Mouse (Mus musculus) retina, adult 2 months (tissue): ENCODE data around the gene Fnbp1.

Source experiments
- DNase-seq: peaks from one replicate; pipeline ENCODE4 v3.0.0-alpha.2; 2012; ENCODE audit warnings: low read depth, low spot score

Gene Fnbp1

GRCm38 (mm10) chr2:31025458-31025857, 116.3 kb downstream of the Fnbp1 start:
- no peak for DNase-seq

- DNase-seq, result peak; percentile 22
These were observed 117.0 kb downstream of the Fnbp1 start for GRCm38 (mm10) chr2:31024618-31025370.

- no peak for DNase-seq
These were observed 117.9 kb downstream of the Fnbp1 start for GRCm38 (mm10) chr2:31023940-31024339.

GRCm38 (mm10) chr2:31020202-31020601, 121.6 kb downstream of the Fnbp1 start:
- DNase-seq, result no peak

GRCm38 (mm10) chr2:31019011-31019410, 122.8 kb downstream of the Fnbp1 start:
- DNase-seq, result no peak

GRCm38 (mm10) chr2:31018519-31018918, 123.3 kb downstream of the Fnbp1 start:
- DNase-seq, result no peak

DNA sequence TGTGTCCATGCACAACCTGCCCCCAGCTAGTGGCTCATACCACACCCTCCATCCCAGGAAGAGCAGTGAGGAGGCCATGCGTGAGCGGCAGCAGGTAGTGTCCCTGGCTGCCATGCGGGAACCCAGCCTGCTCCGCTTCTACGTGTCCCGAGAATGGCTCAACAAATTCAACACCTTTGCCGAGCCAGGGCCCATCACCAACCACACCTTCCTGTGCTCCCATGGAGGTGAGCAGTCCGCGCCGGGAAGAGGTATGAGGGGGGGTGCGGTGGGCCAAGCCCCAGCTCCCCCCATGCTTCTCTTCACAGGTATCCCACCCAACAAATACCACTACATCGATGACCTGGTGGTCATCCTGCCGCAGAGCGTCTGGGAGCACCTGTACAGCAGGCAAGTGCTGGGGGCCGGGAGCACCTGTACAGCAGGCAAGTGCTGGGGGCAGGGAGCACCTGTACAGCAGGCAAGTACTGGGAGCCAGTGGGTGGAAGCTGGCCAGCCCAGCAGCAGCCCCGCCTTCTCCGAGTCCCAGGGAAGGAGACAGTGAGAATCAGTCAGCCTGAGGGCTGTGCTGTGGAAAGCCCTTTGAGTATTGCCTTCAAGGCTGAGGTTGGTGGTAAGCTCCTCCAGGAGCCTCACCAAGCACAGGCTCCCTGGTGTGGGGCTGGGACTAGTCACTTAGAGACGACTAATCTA, 124.0 kb downstream of the Fnbp1 start:
- no peak for DNase-seq

GRCm38 (mm10) chr2:31013371-31014120, 128.3 kb downstream of the Fnbp1 start:
- no peak for DNase-seq

GRCm38 (mm10) chr2:31007208-31007607, 134.6 kb downstream of the Fnbp1 start:
- DNase-seq, result no peak

DNA sequence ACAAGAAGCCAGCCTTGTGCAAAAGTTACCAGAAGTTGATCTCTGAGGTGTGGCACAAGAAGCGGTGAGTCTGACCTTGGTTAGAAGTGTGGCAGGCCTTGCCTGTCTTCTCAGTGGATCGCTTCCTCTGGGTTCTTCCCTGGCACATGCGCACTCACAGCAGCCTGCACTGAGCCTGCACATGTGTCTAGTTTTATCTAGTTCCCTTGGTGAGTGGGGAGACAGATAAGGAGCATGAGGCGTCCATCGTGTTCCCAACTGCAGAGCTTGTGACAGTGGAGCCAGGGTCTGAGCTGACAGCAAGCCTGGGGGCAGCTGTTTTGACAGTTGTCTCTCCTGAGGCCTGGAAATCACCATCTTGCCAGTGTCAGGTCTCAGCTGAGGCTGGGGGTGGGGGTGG, 135.4 kb downstream of the Fnbp1 start:
- DNase-seq, result no peak

- DNase-seq, result no peak
These were observed 136.4 kb downstream of the Fnbp1 start for GRCm38 (mm10) chr2:31005453-31005852.

DNA sequence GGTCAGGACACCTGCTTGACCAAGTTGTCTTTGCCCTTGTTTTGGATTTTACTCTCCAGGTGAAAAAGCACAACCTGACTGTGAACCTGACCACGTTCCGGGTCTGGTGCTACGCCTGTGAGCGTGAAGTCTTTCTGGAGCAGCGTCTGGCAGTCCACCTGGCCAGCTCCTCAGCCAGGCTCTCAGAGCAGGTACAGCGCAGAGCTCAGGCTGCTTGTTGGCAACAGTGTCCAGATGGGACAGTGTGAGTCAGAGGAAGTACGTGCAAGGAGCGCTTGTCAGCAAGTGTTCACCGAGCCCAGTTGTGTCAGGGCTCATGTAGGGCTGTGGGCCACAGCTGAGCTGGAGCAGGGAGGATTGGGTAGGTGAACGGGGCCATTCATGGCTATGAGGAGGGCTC, 139.0 kb downstream of the Fnbp1 start:
- no peak for DNase-seq

DNA sequence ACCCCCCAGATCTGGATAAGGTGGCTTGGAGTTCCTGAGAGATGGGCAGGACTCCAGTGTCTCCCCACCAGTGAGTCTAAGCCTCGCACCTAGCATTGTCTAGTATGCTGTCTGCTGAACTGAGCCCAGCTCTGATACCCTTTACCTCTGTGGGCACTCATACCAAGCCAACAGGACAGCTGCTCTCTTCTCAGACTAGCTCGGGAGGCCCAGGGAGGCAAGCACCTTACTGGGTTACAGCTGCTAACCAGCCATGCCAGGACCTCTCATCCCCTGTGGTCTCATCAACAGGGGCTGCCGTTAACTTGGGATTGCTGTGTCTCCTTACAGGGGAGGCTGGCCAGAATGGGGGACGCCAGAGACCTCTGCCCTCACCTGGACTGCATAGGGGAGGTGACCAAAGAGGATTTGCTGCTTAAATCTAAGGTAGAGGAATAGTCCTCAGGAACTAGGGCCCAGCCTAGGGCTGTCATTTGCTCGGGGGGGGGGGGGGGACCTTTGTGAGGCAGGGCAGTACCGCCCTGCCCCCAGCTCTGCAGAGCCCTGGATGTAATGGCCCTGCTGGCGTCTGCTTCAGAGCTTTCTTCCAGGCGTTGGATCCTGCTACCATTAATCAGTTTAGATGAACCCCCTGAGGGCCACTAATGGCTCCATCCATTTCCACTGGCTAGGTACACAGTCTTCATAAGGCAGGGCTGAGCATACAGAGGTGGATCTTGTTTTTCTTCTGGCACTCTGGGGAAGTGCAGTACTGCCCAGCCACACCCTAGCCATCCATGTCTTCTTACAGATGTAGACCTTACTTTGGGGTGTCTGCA, 143.2 kb downstream of the Fnbp1 start:
- no peak for DNase-seq

DNA sequence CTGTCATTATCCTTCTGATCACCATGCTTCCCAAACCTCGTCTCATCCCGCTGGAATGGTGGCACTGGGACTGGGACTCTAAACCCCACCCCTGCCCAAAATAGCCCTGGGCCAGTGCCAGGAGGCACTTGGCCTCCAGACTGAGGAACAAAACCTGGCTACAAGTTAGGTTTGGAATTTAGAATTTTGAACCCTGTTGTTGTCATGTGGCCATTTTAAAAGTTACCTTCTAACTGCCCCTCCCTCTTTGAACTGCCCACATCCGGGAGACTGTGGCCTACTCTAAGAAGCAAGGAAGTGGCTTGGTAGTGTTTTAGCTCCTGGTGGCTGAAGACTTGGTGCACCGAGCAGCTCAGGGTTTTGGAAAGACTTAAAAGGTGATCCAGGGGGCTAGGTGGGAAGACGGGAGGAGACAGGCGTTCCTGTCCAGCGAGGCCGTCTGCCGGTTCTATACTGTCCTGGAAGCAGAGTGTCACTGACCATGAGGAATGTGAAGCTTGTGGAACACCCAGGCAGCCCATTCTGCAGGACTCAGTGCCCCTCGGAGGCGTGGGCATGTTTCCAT, 146.3 kb downstream of the Fnbp1 start:
- DNase-seq, result no peak

GRCm38 (mm10) chr2:30994853-30995252, 147.0 kb downstream of the Fnbp1 start:
- no peak for DNase-seq

- no peak for DNase-seq
These were observed 151.6 kb downstream of the Fnbp1 start for GRCm38 (mm10) chr2:30990221-30990620.

DNA sequence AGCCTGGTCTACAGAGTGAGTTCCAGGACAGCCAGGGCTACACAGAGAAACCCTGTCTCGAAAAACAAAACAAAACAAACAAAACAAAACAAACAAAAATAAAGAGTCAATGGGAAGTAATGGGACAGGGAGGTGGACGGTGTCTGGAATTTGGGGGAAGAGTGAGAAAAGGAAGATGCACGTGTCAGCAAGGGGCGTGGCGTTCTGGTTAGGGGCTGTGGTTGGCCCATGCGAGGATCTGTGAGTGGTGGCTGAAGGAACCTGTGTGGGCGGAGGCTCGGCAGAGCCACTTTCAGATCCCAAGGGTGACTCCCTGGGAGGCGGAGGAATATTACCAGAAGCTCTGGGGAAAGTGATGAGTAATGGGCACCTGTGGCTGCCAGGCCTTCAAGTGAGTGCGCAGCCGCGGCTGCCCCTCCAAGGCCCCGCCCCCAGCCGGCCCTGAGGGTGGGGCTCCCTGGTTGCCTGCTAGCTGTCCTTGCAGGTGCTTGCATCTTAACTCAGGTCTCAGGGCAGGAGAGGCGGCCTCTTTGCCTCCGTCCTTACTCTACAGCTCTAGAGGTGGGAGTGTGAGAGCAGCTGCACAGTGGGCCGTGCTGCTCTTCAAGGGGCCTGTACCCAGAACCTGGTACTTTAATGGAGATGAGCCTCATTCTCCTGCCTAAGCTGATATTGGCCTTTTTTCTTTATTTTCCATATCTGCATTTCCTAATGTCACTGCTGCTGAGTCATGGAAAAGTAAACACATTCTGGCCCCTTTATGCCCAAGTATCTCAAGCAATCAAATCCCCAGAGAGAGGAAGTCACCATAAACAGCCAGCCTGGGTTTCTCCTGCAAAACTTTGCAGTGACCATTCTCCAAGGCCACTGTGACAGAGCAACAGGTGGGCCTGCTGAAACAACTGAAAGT, 156.4 kb downstream of the Fnbp1 start:
- no peak for DNase-seq

GRCm38 (mm10) chr2:30983024-30983423, 158.8 kb downstream of the Fnbp1 start:
- no peak for DNase-seq

DNA sequence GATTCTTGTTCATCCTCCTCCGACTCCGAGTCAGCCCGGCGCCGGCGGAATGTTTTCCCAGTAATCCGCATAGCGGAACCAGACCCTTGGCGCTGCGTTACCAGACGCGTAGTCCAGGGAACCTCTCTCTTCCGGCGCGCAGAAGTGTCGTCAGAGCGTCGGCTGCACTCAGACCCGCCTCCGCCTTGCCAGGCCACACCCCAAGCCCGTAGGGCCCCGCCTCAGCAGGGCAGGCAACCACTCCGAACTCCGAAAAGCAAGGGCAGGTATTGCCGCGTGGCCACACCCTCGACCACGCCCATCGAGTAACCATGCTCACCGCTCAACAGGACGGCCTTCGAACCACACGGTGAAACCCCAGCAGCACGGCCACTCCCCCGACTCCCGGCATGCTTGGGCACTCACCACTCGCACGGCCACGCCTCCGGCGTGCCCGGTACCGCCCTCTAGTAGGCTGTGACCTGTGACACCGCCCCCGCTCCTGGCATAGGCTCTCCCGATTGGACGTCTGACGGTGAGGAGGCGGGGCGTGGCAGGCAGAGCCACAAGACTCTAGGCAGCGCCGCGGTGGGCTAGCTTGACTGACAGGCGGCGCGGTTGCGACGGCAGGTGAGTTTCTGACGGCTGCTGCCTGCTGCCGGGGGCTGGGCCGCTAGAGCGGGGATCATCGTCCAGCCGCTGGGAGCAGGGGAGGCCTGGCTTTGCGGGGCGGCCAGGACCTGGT, 159.9 kb downstream of the Fnbp1 start, which contains the start of the genes BC005624 and Usp20:
Gene BC005624, minus strand, starts transcription at position 412 of the 724 bp plus-strand sequence.
Gene Usp20, plus strand, starts transcription at position 490 of the 724 bp plus-strand sequence.
- peak; percentile 99 for DNase-seq
